Mouse (Mus musculus) layer of hippocampus, adult 9-10 months (tissue): ENCODE measurements around the gene Tmem125.
"Not testable (repeated sequence)": the region's sequence is repeated elsewhere in the genome, so short reads cannot be mapped to it uniquely, and the experiment has no call there.

ENCODE experiments used
- DNase-seq: peaks from one replicate; pipeline ENCODE4 v3.0.0; 2022; ENCODE audit warnings: low spot score

The Tmem125 gene

GRCm38 (mm10) chr4:118535610-118536009, 8.2 kb downstream of the Tmem125 start:
- no peak for DNase-seq

- DNase-seq = no peak
Measured at GRCm38 (mm10) chr4:118533605-118534004, 10.2 kb downstream of the Tmem125 start.

- DNase-seq = no peak
Measured at GRCm38 (mm10) chr4:118533156-118533555, 10.7 kb downstream of the Tmem125 start.

GRCm38 (mm10) chr4:118532663-118533062, 11.2 kb downstream of the Tmem125 start:
- no peak for DNase-seq

GRCm38 (mm10) chr4:118527720-118528119, 16.1 kb downstream of the Tmem125 start:
- no peak for DNase-seq

- no peak for DNase-seq
Measured at GRCm38 (mm10) chr4:118527335-118527681, 16.5 kb downstream of the Tmem125 start.

- no peak for DNase-seq
Measured at GRCm38 (mm10) chr4:118526408-118527334, 17.2 kb downstream of the Tmem125 start, which contains the start of gene 2610528J11Rik. Gene 2610528J11Rik (plus strand): TSS chr4:118526999.

GRCm38 (mm10) chr4:118525779-118526178, 18.1 kb downstream of the Tmem125 start:
- no peak for DNase-seq

GRCm38 (mm10) chr4:118523976-118524375, 19.9 kb downstream of the Tmem125 start:
- no peak for DNase-seq

GRCm38 (mm10) chr4:118522248-118522647, 21.6 kb downstream of the Tmem125 start:
- no peak for DNase-seq

- no peak for DNase-seq
Measured at GRCm38 (mm10) chr4:118518208-118518607, 25.6 kb downstream of the Tmem125 start.

- no peak for DNase-seq
Measured at GRCm38 (mm10) chr4:118517497-118518146, 26.2 kb downstream of the Tmem125 start.

GRCm38 (mm10) chr4:118516699-118517496, 26.9 kb downstream of the Tmem125 start:
- DNase-seq = no peak

GRCm38 (mm10) chr4:118509050-118509449, 34.8 kb downstream of the Tmem125 start:
- no peak for DNase-seq

- not testable (repeated sequence) for DNase-seq
Measured at GRCm38 (mm10) chr4:118507171-118507570, 36.7 kb downstream of the Tmem125 start.

- DNase-seq = no peak
Measured at GRCm38 (mm10) chr4:118505551-118505950, 38.3 kb downstream of the Tmem125 start.

- no peak for DNase-seq
Measured at GRCm38 (mm10) chr4:118500792-118501191, 43.1 kb downstream of the Tmem125 start.

- no peak for DNase-seq
Measured at GRCm38 (mm10) chr4:118500171-118500724, 43.6 kb downstream of the Tmem125 start.
